Mouse (Mus musculus): ENCODE measurements at regions not wholly inside any gene's neighbourhood (a gene's known extent, or its start where the extent isn't known, plus 50 kb on each side); places are given as distances from the start of the nearest gene placed in this dataset.

DNA sequence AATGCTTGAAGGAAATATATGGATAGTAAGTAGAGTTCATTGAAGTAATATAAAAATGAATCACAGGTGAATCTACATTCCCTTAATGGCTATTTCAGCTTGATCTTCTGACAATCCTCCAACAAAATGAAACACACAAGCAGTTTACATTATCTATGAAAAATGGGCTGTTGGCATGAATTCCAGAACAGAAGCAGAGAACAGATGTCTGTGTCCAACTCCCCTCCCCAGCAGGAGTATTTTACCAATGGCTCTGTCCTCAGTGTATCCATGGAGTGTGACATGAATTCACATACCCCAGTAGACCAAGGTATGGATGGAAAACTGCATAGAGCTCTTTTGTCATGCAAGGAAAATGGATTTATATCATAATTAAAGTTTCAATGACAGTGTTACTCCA, 370.3 kb upstream of the BC052040 start:
- no peak for TF ChIP-seq POLR2A (IDR thresholded peaks at IDR 0.05; ENCODE audit: borderline replicate concordance, low read depth, low read length)
- no peak for TF ChIP-seq CTCF (IDR thresholded peaks at IDR 0.05; ENCODE audit: low read depth, low read length)
